Mouse (Mus musculus): Measurements from ENCODE around the gene Serpinb2.

Gene Serpinb2

DNA sequence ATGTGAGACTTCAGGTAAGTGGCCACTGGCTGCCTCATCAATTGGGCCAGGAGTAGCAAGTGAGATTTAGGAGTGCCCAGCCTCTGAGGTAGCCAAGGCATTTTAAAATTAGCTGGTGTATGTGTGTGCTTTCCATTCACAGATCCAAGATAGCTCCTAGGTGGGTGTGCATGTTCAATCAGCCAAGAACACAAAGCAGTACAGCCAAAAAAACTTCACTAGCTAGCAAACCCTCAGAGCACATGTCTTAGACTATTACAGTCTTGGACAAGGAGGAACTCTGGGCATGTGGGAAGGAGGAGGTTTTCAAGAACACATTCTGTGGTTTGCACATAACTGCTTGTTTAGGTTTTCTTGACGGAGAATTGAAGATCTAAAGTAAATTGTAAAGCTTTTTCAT, 70.0 kb downstream of the Serpinb2 start:
- peak; percentile 36 to 76 for DNase-seq (ENCODE audit: low spot score in 2 of 2)

DNA sequence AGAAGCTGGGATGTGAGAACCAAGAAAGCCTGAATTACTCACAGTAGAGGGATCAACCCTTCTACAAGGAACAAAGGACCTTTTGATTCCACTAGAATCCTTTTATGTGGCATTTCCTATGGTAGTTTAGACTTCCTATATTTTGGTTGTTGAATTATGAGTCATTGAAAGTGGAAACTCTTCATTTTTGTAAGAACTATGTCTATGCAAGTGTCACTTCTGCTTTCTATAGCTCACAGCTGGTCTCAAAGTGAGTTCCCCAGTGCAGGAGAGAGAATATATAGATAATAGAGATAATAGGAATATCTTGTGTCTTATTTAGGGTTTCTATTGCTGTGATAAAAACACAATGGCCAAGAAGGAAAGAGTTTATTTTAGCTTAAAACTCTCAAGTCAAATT, 71.7 kb downstream of the Serpinb2 start:
- DNase-seq (ENCODE audit: low spot score in 2 of 2), result no peak

DNA sequence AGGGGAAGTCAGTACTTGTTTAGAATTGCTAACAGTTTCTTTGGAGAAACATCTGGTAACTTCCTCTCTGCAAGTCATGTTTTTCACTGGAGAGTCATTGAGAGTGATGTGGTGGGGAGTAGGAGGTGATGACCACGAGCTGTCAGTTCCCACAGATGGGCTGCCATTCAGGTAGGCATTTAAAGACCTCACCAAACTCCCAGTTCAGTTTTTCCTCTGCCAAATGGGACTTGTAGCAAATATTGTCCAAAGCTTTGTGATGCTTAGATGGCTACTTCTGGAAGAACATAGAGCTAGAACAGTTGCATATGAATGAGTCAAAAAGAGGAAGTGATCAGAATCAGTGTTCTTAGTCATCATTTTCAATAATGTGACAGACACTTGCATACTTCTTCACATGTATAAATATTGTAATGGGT, 72.7 kb downstream of the Serpinb2 start:
- DNase-seq (ENCODE audit: low spot score in 2 of 2), result no peak

DNA sequence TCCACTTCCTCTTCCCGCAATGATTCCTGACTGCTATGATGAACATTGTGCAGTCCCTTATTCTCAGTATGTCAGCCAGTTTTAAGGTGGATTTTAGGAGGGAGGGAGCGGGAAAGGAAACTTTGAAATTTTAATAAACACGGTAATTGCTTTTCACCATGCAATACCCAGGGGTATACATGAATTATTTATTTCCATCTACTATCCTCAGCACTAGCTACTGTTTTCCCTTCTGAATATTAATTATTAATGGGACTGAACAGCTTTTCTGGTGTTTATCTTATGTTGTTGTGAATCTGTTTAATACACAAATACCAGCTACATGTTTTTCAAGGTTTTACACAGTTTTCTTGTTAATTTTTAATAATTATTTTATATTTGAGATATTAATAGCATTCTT, 73.7 kb downstream of the Serpinb2 start:
- no peak for DNase-seq (ENCODE audit: low spot score in 2 of 2)

Data from right cerebral cortex, postnatal 10 days (tissue).